Mouse (Mus musculus): ENCODE data around the gene 6330409D20Rik. TPM values are rescaled to one million over a fixed set of nuclear protein-coding genes. Genes with fewer than 3 reads are reported as not detected.
A peak's percentile ranks its signal among the peaks of the same experiment; 100 is the strongest.

Gene 6330409D20Rik
- total RNA-seq, 2 experiments from 2014 or later: not detected

DNA sequence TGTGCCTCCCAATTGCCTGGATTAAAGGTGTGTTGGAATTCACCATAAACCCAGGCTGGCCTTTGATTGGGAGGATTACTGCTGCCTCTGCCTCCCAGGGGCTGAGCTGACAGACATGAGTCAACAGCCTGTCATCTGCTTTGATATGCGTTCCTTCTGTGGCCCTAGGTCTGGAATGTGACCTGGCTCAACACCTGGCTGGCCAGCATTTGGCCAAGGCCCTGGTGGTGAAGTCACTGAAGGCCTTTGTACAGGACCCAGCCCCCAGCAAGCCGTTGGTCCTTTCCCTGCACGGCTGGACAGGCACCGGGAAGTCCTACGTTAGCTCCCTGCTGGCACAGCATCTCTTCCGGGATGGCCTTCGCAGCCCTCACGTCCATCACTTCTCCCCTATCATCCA, 17.7 kb upstream of the 6330409D20Rik start:
- ATAC-seq (replicated peaks; ENCODE audit: low FRiP score, poor library complexity, severe bottlenecking): no peak

DNA sequence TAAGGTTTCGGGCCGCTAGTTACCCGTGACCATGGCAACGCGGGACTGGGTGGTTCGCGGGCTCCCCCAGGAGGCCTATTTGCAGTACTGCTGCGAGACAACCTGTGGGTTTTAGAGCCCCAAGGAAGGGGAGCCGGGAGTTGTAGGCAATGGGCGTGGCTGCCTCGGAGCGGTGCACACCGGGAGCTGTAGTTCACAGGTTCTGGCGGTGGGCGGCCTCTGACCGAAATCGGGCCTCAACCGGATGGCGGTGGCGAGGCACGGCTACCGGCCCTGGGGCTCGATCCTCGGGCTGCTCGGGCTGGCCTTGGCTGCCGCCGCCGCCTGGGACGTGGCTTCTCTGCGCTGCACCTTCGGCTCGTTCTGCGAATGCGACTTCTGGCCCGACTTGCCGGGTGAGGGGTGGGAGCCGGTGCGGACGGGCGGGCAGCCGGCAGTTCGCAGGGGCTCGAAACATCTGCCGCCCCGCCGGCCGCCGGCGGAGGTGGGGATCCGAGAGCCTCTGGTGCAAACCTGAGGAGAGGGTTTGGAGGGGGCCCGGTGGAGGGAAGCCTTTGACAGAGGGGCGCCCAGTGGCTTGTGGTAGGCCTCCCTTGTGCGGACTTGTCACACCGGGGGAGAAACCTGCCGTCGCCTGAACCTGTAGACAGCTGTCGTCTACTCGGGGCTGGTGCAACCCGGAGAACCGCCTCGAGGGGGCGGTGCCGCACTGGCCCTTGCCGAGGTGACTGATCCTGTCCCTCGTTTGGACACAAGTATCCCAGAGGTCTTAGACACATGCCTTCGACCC, 16.4 kb upstream of the 6330409D20Rik start, which contains the start of gene Tor2a:
Tor2a (plus strand) TSS at position 179 of the 790 bp plus-strand sequence.
- ATAC-seq (replicated peaks; ENCODE audit: low FRiP score, poor library complexity, severe bottlenecking): peak; percentile 95

GRCm38 (mm10) chr2:32756674-32757055, 15.8 kb upstream of the 6330409D20Rik start:
- ATAC-seq (replicated peaks; ENCODE audit: low FRiP score, poor library complexity, severe bottlenecking): peak; percentile 23

GRCm38 (mm10) chr2:32752181-32752580, 11.4 kb upstream of the 6330409D20Rik start:
- no peak for ATAC-seq (replicated peaks; ENCODE audit: low FRiP score, poor library complexity, severe bottlenecking)

DNA sequence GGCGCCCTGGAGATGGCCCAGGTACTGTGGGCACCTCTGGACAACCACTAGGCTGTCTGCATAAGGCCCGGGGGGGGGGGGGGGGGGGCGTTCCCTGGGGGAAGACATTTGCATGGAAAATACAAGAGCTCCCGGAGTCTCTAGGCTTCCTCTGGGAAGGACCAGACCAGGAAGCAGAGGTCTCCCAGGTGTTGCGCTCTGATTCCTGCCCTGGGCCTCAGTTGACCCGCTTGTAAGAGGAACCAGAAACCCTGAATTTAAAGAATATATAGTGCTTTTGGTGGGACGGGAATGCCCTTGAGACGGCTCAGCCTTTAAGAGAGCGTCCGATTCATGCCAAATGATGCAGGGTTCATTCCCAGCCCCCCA, 10.8 kb upstream of the 6330409D20Rik start:
- ATAC-seq (replicated peaks; ENCODE audit: low FRiP score, poor library complexity, severe bottlenecking): no peak

DNA sequence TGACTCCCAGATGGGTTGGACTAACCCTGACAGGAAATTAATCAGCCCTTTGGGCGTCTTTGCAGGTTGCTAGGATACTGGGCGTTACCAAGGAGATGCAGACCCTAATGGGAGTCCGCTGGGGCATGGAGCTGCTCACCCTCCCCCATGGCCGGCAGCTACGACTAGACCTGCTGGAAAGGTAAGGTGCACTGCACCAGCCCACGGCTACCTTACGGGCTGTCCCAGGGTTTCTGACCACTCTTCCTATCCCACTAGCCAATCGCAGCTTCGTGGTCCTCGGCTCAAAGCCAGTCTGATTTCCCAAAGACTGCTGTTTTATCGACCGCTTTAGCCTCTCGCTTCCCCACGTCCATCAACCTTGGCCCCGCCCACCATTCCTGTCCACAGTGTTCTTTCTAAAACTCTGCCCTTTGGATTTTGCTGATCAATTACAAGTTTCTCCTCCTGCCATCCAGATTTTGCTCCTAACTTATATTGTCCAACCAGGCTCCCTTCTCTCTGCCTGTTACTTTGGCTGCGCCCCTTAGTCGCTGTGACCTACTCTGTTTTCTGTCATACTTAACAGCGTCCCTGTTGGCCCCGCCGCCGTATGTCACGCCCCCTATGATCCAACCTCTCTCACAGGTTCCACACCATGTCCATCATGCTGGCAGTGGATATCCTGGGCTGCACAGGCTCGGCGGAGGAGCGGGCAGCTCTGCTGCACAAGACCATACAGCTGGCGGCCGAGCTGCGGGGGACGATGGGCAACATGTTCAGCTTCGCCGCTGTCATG, 10.3 kb upstream of the 6330409D20Rik start:
- no peak for ATAC-seq (replicated peaks; ENCODE audit: low FRiP score, poor library complexity, severe bottlenecking)

- no peak for ATAC-seq (replicated peaks; ENCODE audit: low FRiP score, poor library complexity, severe bottlenecking)
These were observed 9.4 kb upstream of the 6330409D20Rik start for GRCm38 (mm10) chr2:32750199-32750598.

DNA sequence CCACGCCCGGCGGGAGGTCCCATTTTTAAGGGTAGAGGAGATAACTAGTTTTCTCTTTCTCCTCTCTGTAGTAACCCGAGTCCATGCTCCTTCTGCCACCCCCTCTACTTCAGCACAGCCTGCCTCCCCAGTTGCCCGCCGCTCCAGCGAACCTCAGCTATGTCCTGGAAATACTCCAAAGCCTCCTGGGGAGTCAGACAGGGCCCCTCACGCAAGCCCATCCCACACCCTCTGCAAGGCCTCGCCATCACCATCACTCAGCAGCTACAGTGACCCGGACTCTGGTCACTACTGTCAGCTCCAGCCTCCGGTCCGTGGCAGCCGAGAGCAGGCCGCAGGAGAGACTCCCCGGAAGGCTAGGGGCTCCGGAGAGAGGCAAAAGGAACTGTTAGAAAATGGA, 8.3 kb upstream of the 6330409D20Rik start:
- no peak for ATAC-seq (replicated peaks; ENCODE audit: low FRiP score, poor library complexity, severe bottlenecking)

DNA sequence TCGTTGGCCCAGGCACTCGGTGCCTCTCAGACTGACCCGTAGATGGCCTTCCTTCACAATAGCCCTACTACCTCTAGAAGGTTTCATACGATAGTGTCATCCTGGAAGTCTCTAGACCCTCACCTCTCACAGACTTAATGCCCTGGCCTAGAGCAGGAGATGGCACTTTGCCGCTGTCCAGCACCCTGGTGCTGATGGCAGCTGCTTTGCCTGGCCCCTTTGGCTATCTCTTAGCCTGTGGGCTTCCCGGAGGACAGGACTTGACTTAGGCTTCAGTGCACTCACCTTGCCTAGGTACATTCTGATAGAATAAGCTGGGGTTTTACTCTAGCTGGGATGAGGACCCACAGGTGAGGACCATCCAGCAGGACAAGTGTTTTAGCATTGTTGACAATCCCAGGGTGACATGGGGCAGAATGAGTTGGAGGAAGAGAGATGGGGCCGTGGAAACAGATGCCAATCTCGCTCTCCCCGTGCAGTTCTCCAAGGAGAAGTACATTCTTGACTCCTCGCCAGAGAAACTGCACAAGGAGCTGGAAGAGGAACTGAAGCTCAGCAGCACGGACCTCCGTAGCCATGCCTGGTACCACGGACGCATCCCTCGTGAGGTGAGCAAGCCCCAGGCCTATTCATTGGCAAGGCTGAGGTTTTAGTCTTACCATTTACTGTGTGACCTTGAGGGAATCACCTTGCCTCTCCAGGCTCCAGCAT, 3.6 kb upstream of the 6330409D20Rik start:
- ATAC-seq (replicated peaks; ENCODE audit: low FRiP score, poor library complexity, severe bottlenecking): no peak

- ATAC-seq (replicated peaks; ENCODE audit: low FRiP score, poor library complexity, severe bottlenecking): no peak
These were observed 1.3 kb upstream of the 6330409D20Rik start for GRCm38 (mm10) chr2:32742173-32742531.

GRCm38 (mm10) chr2:32741273-32742172, 707 bp upstream of the 6330409D20Rik start:
- no peak for ATAC-seq (replicated peaks; ENCODE audit: low FRiP score, poor library complexity, severe bottlenecking)

DNA sequence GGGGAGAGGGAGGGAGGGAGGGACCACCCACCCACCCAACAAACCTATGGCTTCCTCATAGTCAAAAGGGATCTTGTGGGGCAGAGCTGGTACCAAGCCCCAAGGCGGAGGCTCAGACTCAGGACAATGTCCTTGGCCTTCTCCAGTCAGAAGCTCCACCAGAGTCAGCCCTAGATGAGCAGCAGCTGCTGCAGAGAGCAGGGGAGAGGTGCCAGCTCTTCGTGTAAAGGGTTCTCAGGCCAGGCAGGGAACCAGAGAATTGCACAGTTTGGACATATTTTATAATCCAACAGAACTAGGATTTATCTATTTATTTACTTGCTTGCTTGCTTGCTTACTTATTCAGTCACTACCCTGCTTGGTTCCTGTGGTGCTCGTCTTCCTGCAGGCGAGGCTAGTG, 1.5 kb downstream of the 6330409D20Rik start:
- ATAC-seq (replicated peaks; ENCODE audit: low FRiP score, poor library complexity, severe bottlenecking): no peak

- ATAC-seq (replicated peaks; ENCODE audit: low FRiP score, poor library complexity, severe bottlenecking): no peak
These were observed 3.8 kb downstream of the 6330409D20Rik start for GRCm38 (mm10) chr2:32737008-32737407.

- no peak for ATAC-seq (replicated peaks; ENCODE audit: low FRiP score, poor library complexity, severe bottlenecking)
These were observed 4.4 kb downstream of the 6330409D20Rik start for GRCm38 (mm10) chr2:32736306-32736829.

DNA sequence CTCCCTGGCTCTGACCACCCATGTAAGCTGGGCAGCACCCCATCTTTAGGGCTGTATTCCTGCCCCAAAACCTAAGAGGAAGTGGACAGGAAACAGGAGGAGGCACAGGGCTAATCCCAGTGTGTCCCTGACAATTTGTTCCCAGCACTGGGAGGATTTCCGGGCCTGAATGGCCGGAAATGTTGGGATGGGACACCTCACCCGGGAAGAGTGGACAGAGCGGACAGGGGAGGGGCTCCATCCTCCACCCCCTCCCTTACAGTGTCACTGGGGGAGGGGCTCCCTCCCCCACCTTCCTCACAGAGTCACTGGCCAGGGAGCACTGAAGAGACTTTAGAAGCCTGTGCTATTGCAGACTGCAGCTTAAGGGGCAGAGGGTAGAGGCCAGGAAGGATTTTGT, 5.9 kb downstream of the 6330409D20Rik start:
- ATAC-seq (replicated peaks; ENCODE audit: low FRiP score, poor library complexity, severe bottlenecking): no peak

GRCm38 (mm10) chr2:32734480-32734879, 6.3 kb downstream of the 6330409D20Rik start:
- no peak for ATAC-seq (replicated peaks; ENCODE audit: low FRiP score, poor library complexity, severe bottlenecking)

GRCm38 (mm10) chr2:32732695-32733094, 8.1 kb downstream of the 6330409D20Rik start:
- ATAC-seq (replicated peaks; ENCODE audit: low FRiP score, poor library complexity, severe bottlenecking): no peak

DNA sequence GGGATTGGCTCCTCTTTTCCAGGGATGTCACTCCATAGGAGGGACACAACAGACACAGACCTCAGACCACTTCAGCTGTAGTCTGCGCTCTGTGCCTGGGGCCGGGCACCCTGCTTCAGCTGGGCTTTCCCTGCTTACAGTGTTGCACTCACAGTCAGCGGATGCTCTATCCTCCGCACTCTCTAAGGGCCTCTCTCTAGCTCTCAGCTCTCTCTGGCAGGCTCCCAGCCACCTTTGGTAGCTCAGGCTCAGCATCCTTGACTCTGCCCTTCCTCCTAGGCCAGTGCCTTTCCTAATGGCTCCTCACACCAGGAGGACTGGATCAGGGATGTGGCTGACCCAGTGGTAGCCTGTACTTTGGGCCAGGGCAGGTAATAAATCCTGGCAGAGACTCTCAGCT, 8.9 kb downstream of the 6330409D20Rik start:
- no peak for ATAC-seq (replicated peaks; ENCODE audit: low FRiP score, poor library complexity, severe bottlenecking)

DNA sequence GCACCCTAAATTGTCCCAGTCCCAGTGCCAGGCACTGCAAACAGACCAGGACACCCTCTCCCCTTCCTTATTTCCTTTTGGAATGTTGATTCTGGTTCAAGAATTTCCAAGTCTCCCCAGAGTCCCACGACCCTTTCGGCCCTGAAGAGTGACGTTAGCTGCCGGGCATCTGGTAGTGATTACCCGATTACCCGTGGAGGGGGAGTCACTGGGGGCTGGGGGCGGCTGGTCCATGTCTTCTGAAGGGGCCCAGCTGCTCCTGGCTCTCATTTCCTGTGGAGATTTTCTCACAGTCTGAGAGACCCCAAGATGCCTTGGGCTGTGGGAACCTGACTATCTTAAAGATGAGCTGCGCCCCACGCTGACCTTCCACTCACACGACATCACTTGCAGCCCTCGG, 10.0 kb downstream of the 6330409D20Rik start:
- no peak for ATAC-seq (replicated peaks; ENCODE audit: low FRiP score, poor library complexity, severe bottlenecking)

Measured in erythroid progenitor cell, adult 5-6 weeks (primary cell).